ENCODE assay signal across 9 mouse cellular contexts in genomic region chr10:42613639-42614381, GRCm38 (mm10). TPM values are rescaled to one million over a fixed set of nuclear protein-coding genes. Genes with fewer than 3 reads are reported as not detected.
DNase-seq lines count a peak whose midpoint lies in the region; ATAC-seq and TF ChIP-seq lines count a peak whose summit lies in the region.
"Had no signal": no experiment of that assay in that cellular context is flagged by ENCODE, and none has a peak within 500 bp of the region (broad histone marks: within the 10 kb centered on the region; RNA-seq: fewer than 3 reads in every experiment).

No protein-coding gene starts in this region.

- H3K4me2 ChIP-seq in hindbrain, embryonic 11.5 days (replicated peaks; ENCODE audit: low read depth, low read length) = peak overlapping the region; percentile 46

- no peak overlapping the region for H3K27ac ChIP-seq in kidney, adult 2 months (ENCODE audit: insufficient read depth, low read depth, low read length)
- no peak overlapping the region for H3K27ac ChIP-seq in hindbrain, embryonic 11.5 days (ENCODE audit: low read depth, low read length)
- H3K27ac ChIP-seq in midbrain, embryonic 10.5 days (replicated peaks) = peak overlapping the region; percentile 86

- no peaks in the 10 kb centered on the region for H3K36me3 ChIP-seq in kidney, adult 2 months (ENCODE audit: control insufficient read depth, insufficient read depth, low read length)
- H3K36me3 ChIP-seq in hindbrain, embryonic 11.5 days (ENCODE audit: control insufficient read depth, insufficient read depth, low read length) = no peaks in the 10 kb centered on the region
- H3K36me3 ChIP-seq in midbrain, embryonic 10.5 days = no peaks in the 10 kb centered on the region

- no peak overlapping the region for H3K4me3 ChIP-seq in kidney, adult 2 months (ENCODE audit: insufficient read depth, low read depth, low read length)
- H3K4me3 ChIP-seq in hindbrain, embryonic 11.5 days (ENCODE audit: low read depth, low read length) = peak overlapping the region; percentile 28
- H3K4me3 ChIP-seq in midbrain, embryonic 10.5 days = peak overlapping the region; percentile 55

- no peaks in the 10 kb centered on the region for H3K4me1 ChIP-seq in kidney, adult 2 months (ENCODE audit: control insufficient read depth, insufficient read depth, low read length)
- 0 out of 2 replicates have a peak, but pooled peaks cover 2% of the 10 kb centered on the region for H3K4me1 ChIP-seq in hindbrain, embryonic 11.5 days (replicated peaks; ENCODE audit: control insufficient read depth, insufficient read depth, low read length)
- peaks cover 39% of the 10 kb centered on the region for H3K4me1 ChIP-seq in midbrain, embryonic 10.5 days

- 0 out of 2 replicates have a peak overlapping the region, but pooled peaks have one; percentile 17 for H3K9ac ChIP-seq in hindbrain, embryonic 11.5 days (ENCODE audit: low read depth, low read length)

- no peak for TF ChIP-seq POLR2A in kidney, adult 2 months (IDR thresholded peaks at IDR 0.05; ENCODE audit: low read depth, low read length)

- peaks cover 4% of the 10 kb centered on the region; the same call in 1 of the 2 replicates for H3K9me3 ChIP-seq in hindbrain, embryonic 11.5 days (ENCODE audit: control insufficient read depth, low read length)
- H3K9me3 ChIP-seq in midbrain, embryonic 10.5 days (replicated peaks) = peaks cover 3% of the 10 kb centered on the region; the same call in 1 of the 2 replicates

- TF ChIP-seq CTCF in kidney, adult 2 months (conservative IDR thresholded peaks at IDR 0.05; ENCODE audit: insufficient read depth, insufficient read length, low read depth, low read length) = no peak

- peaks cover 6% of the 10 kb centered on the region; the same call in 1 of the 2 replicates for H3K27me3 ChIP-seq in kidney, adult 2 months (replicated peaks; ENCODE audit: control insufficient read depth, insufficient read depth, low read length)
- peaks cover 75% of the 10 kb centered on the region for H3K27me3 ChIP-seq in hindbrain, embryonic 11.5 days (ENCODE audit: control insufficient read depth, insufficient read depth, low read length)
- H3K27me3 ChIP-seq in midbrain, embryonic 10.5 days (ENCODE audit: low read depth, poor library complexity, severe bottlenecking) = peaks cover 100% of the 10 kb centered on the region

- peak; percentile 11 for DNase-seq in kidney, adult 18-20 months
- DNase-seq in kidney, adult 2 months = no peak
- DNase-seq in ZHBTc4 (ENCODE audit: low read depth, low spot score) = peak; percentile 73
- peak; percentile 77 for DNase-seq in hindbrain, embryonic 11.5 days (ENCODE audit: low spot score)
- peak; percentile 86 for DNase-seq in midbrain, embryonic 10.5 days (ENCODE audit: low spot score)
- no peak for DNase-seq in spleen, postnatal 36 days (ENCODE audit: low spot score in 2 of 2)
- no peak for DNase-seq in ovary, postnatal 10 days (ENCODE audit: low spot score)

- ATAC-seq in hindbrain, embryonic 11.5 days (ENCODE audit: low FRiP score) = peak; percentile 59
- no peak for ATAC-seq in activated CD4-positive, CD25-positive, alpha-beta regulatory T cell, adult 4 months

- WGBS in kidney, adult 2 months = 2% methylated on average over 40 of the region's 40 CpGs
- under 1% methylated on average over 39 of the region's 40 CpGs for WGBS in hindbrain, embryonic 11.5 days
- WGBS in midbrain, embryonic 10.5 days = under 1% methylated on average over 39 of the region's 40 CpGs

RNA-seq across cellular contexts. Expression of gene Ostm1, which starts 30.2 kb away (rescaled TPM):
- 15.4 and 15.5 TPM in 2 replicates for polyA plus RNA-seq in kidney, adult 2 months (2012; rRNA removed)
- 20.2 and 23.1 TPM in 2 replicates for polyA plus RNA-seq in hindbrain, embryonic 11.5 days (2014; fragmentation: Nextera tagmentation; extraction: Ambion mirVana)
- polyA plus RNA-seq in midbrain, embryonic 10.5 days (2016; fragmentation: Nextera tagmentation; extraction: Ambion mirVana) = 22.8 and 26.7 TPM in 2 replicates
- polyA plus RNA-seq in activated CD4-positive, CD25-positive, alpha-beta regulatory T cell, adult 4 months (2017; shearing (Covaris generic)) = 10 to 100 TPM; 35.5 to 46.7 TPM

RNA-seq across cellular contexts. Expression of gene Nr2e1, which starts 30.4 kb away (rescaled TPM):
- not detected in 2 replicates for polyA plus RNA-seq in kidney, adult 2 months (2012; rRNA removed)
- polyA plus RNA-seq in hindbrain, embryonic 11.5 days (2014; fragmentation: Nextera tagmentation; extraction: Ambion mirVana) = 0.11 and 0.71 TPM in 2 replicates
- 25.3 and 26.3 TPM in 2 replicates for polyA plus RNA-seq in midbrain, embryonic 10.5 days (2016; fragmentation: Nextera tagmentation; extraction: Ambion mirVana)
- polyA plus RNA-seq in activated CD4-positive, CD25-positive, alpha-beta regulatory T cell, adult 4 months (2017; shearing (Covaris generic)) = not detected
- polyA plus RNA-seq: liver, adult 2 months had no signal

Comparison
In these comparisons a context has a peak if more than half of its experiments do, and no peak if none do; other contexts are left out.
1. DNase-seq: peak in kidney, adult 18-20 months (single experiment), ZHBTc4 (single experiment), hindbrain, embryonic 11.5 days (single experiment) and midbrain, embryonic 10.5 days (single experiment); none in kidney, adult 2 months (single experiment), spleen, postnatal 36 days (0 of 2) and ovary, postnatal 10 days (single experiment).
2. RNA of gene Nr2e1, which starts 30.4 kb away (polyA plus RNA-seq): 25.3 to 26.3 TPM in midbrain, embryonic 10.5 days; 0.11 to 0.71 TPM in hindbrain, embryonic 11.5 days, not detected in activated CD4-positive, CD25-positive, alpha-beta regulatory T cell, adult 4 months and not detected in kidney, adult 2 months; every median in the first group is over 10 times any median in the second.